Mouse (Mus musculus) kidney, postnatal 0 days (tissue): Measurements from ENCODE around the gene Igfbp6. TPM values are rescaled to one million over a fixed set of nuclear protein-coding genes. Genes with fewer than 3 reads are reported as not detected.

Experiments
- ATAC-seq: fragments of 200-750 bp; cut with Nextera tagmentation; replicated peaks from 2 replicates; pipeline ENCODE4 v1.8.0; 2017; ENCODE audit warnings: low read depth, moderate number of reproducible peaks, moderate TSS enrichment, moderate library complexity; ENCODE audit not compliant: low FRiP score
- DNase-seq: peaks from one replicate; pipeline ENCODE4 v3.0.0-alpha.2; 2016; ENCODE audit warnings: low spot score
- H3K27ac ChIP-seq: fragments of 300-500 bp; sonication (generic); 2 replicates; pipeline ENCODE4 v1.5.1; 2014; ENCODE audit warnings: mild to moderate bottlenecking
- H3K27me3 ChIP-seq: fragments of 300-500 bp; sonication (generic); 2 replicates; pipeline ENCODE4 v1.6.1; 2014; ENCODE audit warnings: low read length, mixed read lengths; ENCODE audit not compliant: insufficient read depth
- H3K36me3 ChIP-seq: fragments of 300-500 bp; sonication (generic); 2 replicates; pipeline ENCODE4 v1.6.1; 2014; ENCODE audit warnings: low read length, mixed read lengths; ENCODE audit not compliant: insufficient read depth
- H3K4me1 ChIP-seq: fragments of 300-500 bp; sonication (generic); replicated peaks from 2 replicates; pipeline ENCODE4 v1.6.1; 2014; ENCODE audit warnings: antibody characterized with exemption, low read length, mixed read lengths; ENCODE audit not compliant: insufficient read depth
- H3K4me2 ChIP-seq: fragments of 300-500 bp; sonication (generic); 2 replicates; pipeline ENCODE4 v1.6.1; 2014; ENCODE audit warnings: mild to moderate bottlenecking, low read length, moderate library complexity, mixed read lengths
- H3K4me3 ChIP-seq: fragments of 300-500 bp; sonication (generic); replicated peaks from 2 replicates; pipeline ENCODE4 v1.5.1; 2014; ENCODE audit warnings: low read depth, low read length
- H3K9ac ChIP-seq: fragments of 300-500 bp; sonication (generic); 2 replicates; pipeline ENCODE4 v1.6.1; 2014; ENCODE audit warnings: low read depth, low read length
- H3K9me3 ChIP-seq: fragments of 300-500 bp; sonication (generic); replicated peaks from 2 replicates; pipeline ENCODE4 v1.6.1; 2016; ENCODE audit warnings: low read length, inconsistent platforms, mixed read lengths
- CTCF ChIP-seq: IDR thresholded peaks from 2 replicates; pipeline ENCODE4 v1.5.1; 2016; ENCODE audit warnings: antibody characterized with exemption, low read depth, mild to moderate bottlenecking, moderate library complexity
- WGBS: fragments of 180-500 bp; shearing (Covaris S2); extraction: QIAGEN DNeasy Blood & Tissue Kit; methylation state at CpG from one replicate; pipeline ENCODE4 v1.1.7; 2014; 5-methylcytosine and 5-hydroxymethylcytosine counted together
- polyA plus RNA-seq: library from polyadenylated mRNA; unstranded; fragments of >200 nt; fragmentation: Nextera tagmentation; extraction: Ambion mirVana; gene quantifications from 2 replicates; pipeline ENCODE4 v1.2.1, GENCODE M21; 2015

Gene Igfbp6
- 20.5 and 28.3 TPM in 2 replicates for polyA plus RNA-seq

- Histone ChIP-seq H3K36me3 (no peaks in the 10 kb centered on the region), H3K9me3 (no peaks in the 10 kb centered on the region), H3K9ac (peak within 1 kb of the TSS; percentile 44; the same call in 1 of the 2 replicates), H3K4me1 (peaks cover 11% of the 10 kb centered on the region), H3K4me3 (peak within 1 kb of the TSS; percentile 33), H3K4me2 (peak within 1 kb of the TSS; percentile 56), H3K27me3 (0 out of 2 replicates have a peak, but pooled peaks cover 5% of the 10 kb centered on the region), H3K27ac (0 out of 2 replicates have a peak within 1 kb of the TSS, but pooled peaks have one; percentile 19)
- ATAC-seq (0 out of 2 replicates have a peak, but pooled peaks have one; percentile 34), DNase-seq (no peak)
- 6% methylated on average over 22 of the region's 22 CpGs for WGBS
- TF ChIP-seq CTCF, result no peak
Measured at GRCm38 (mm10) chr15:102144274-102144711, at the start of gene Igfbp6. Gene Igfbp6, plus strand, starts transcription at chr15:102144362.

- no peak overlapping the region for H3K4me3 ChIP-seq
- H3K9ac ChIP-seq, result no peak overlapping the region
- H3K36me3 ChIP-seq, result peaks cover 61% of the 10 kb centered on the region
- TF ChIP-seq CTCF, result no peak
- H3K4me1 ChIP-seq, result 0 out of 2 replicates have a peak, but pooled peaks cover 9% of the 10 kb centered on the region
- no peak for ATAC-seq
- no peak for DNase-seq
- H3K4me2 ChIP-seq, result no peak overlapping the region
- 72% methylated on average over 16 of the region's 16 CpGs for WGBS
- no peaks in the 10 kb centered on the region for H3K27me3 ChIP-seq
- H3K27ac ChIP-seq, result no peak overlapping the region
- H3K9me3 ChIP-seq, result no peaks in the 10 kb centered on the region
Measured at GRCm38 (mm10) chr15:102094988-102095387, 49.2 kb upstream of the Igfbp6 start.

GRCm38 (mm10) chr15:102097147-102097915, 46.8 kb upstream of the Igfbp6 start:
- no peak for TF ChIP-seq CTCF
- no peak for ATAC-seq
- Histone ChIP-seq H3K36me3 (peaks cover 41% of the 10 kb centered on the region), H3K4me2 (no peak overlapping the region), H3K9ac (no peak overlapping the region), H3K4me3 (no peak overlapping the region), H3K27me3 (no peaks in the 10 kb centered on the region), H3K9me3 (no peaks in the 10 kb centered on the region), H3K27ac (no peak overlapping the region), H3K4me1 (peaks cover 27% of the 10 kb centered on the region)
- WGBS, result 60% methylated on average over 8 of the region's 8 CpGs
- no peak for DNase-seq

- Histone ChIP-seq H3K4me2 (no peak overlapping the region), H3K4me1 (peaks cover 33% of the 10 kb centered on the region)
- peak; percentile 44 for DNase-seq
Measured at GRCm38 (mm10) chr15:102097991-102098555, 46.1 kb upstream of the Igfbp6 start.

GRCm38 (mm10) chr15:102099260-102099659, 44.9 kb upstream of the Igfbp6 start:
- no peak overlapping the region for H3K9ac ChIP-seq
- no peaks in the 10 kb centered on the region for H3K9me3 ChIP-seq
- no peak overlapping the region for H3K4me3 ChIP-seq
- no peak for DNase-seq
- H3K4me1 ChIP-seq, result peaks cover 45% of the 10 kb centered on the region
- 0 out of 2 replicates have a peak overlapping the region, but pooled peaks have one; percentile 99 for H3K27ac ChIP-seq
- H3K4me2 ChIP-seq, result peak overlapping the region; percentile 85
- H3K27me3 ChIP-seq, result no peaks in the 10 kb centered on the region
- 49% methylated on average over 5 of the region's 5 CpGs for WGBS
- ATAC-seq, result no peak
- H3K36me3 ChIP-seq, result peaks cover 22% of the 10 kb centered on the region
- no peak for TF ChIP-seq CTCF

More at GRCm38 (mm10) chr15:102097991-102098555, 46.1 kb upstream of the Igfbp6 start:
- Histone ChIP-seq H3K27ac (no peak overlapping the region; the same call in 1 of the 2 replicates), H3K27me3 (no peaks in the 10 kb centered on the region), H3K9me3 (no peaks in the 10 kb centered on the region), H3K9ac (no peak overlapping the region), H3K36me3 (peaks cover 34% of the 10 kb centered on the region), H3K4me3 (no peak overlapping the region)
- 30% methylated on average over 5 of the region's 5 CpGs for WGBS
- ATAC-seq, result no peak
- no peak for TF ChIP-seq CTCF

GRCm38 (mm10) chr15:102099771-102100160, 44.4 kb upstream of the Igfbp6 start:
- DNase-seq (no peak), ATAC-seq (no peak)
- Histone ChIP-seq H3K9ac (peak overlapping the region; percentile 72), H3K9me3 (no peaks in the 10 kb centered on the region), H3K27ac (peak overlapping the region; percentile 99), H3K4me2 (peak overlapping the region; percentile 85), H3K4me1 (peaks cover 45% of the 10 kb centered on the region), H3K27me3 (no peaks in the 10 kb centered on the region), H3K4me3 (peak overlapping the region; percentile 56), H3K36me3 (peaks cover 18% of the 10 kb centered on the region)
- 23% methylated on average over 8 of the region's 8 CpGs for WGBS
- no peak for TF ChIP-seq CTCF
